Mouse (Mus musculus) midbrain, embryonic 12.5 days (tissue): ENCODE data around the gene Gm49355. TPM values are rescaled to one million over a fixed set of nuclear protein-coding genes. Genes with fewer than 3 reads are reported as not detected.

Experiments used
- ATAC-seq: fragments of 200-750 bp; cut with Nextera tagmentation; 2 replicates; pipeline ENCODE4 v1.8.0; 2017; ENCODE audit warnings: low read depth, moderate TSS enrichment, moderate library complexity; ENCODE audit not compliant: low FRiP score
- H3K27ac ChIP-seq: fragments of 300-500 bp; sonication (generic); replicated peaks from 2 replicates; pipeline ENCODE4 v1.5.1; 2016; ENCODE audit warnings: mild to moderate bottlenecking
- H3K27me3 ChIP-seq: fragments of 300-500 bp; sonication (generic); 2 replicates; pipeline ENCODE4 v1.6.1; 2016; ENCODE audit warnings: mild to moderate bottlenecking
- H3K36me3 ChIP-seq: fragments of 300-500 bp; sonication (generic); 2 replicates; pipeline ENCODE4 v1.6.1; 2016
- H3K4me1 ChIP-seq: fragments of 300-500 bp; sonication (generic); 2 replicates; pipeline ENCODE4 v1.6.1; 2016
- H3K4me2 ChIP-seq: fragments of 300-500 bp; sonication (generic); replicated peaks from 2 replicates; pipeline ENCODE4 v1.6.1; 2016; ENCODE audit warnings: mild to moderate bottlenecking, moderate library complexity
- H3K4me3 ChIP-seq: fragments of 300-500 bp; sonication (generic); 2 replicates; pipeline ENCODE4 v1.5.1; 2016; ENCODE audit warnings: mild to moderate bottlenecking
- H3K9ac ChIP-seq: fragments of 300-500 bp; sonication (generic); replicated peaks from 2 replicates; pipeline ENCODE4 v1.6.1; 2016; ENCODE audit warnings: mild to moderate bottlenecking, moderate library complexity
- H3K9me3 ChIP-seq: fragments of 300-500 bp; sonication (generic); 2 replicates; pipeline ENCODE4 v1.6.1; 2016; ENCODE audit warnings: mild to moderate bottlenecking
- WGBS: fragments of 180-500 bp; shearing (Covaris S2); methylation state at CpG from one replicate; pipeline ENCODE4 v1.1.7; 2016; 5-methylcytosine and 5-hydroxymethylcytosine counted together
- polyA plus RNA-seq: library from polyadenylated mRNA; unstranded; fragments of >200 nt; fragmentation: Nextera tagmentation; extraction: Ambion mirVana; gene quantifications from 2 replicates; pipeline ENCODE4 v1.2.1, GENCODE M21; 2016

The Gm49355 gene
- polyA plus RNA-seq, 1 experiment from 2014 or later = 0.08 TPM

- Histone ChIP-seq H3K36me3 (no peaks in the 10 kb centered on the region), H3K27ac (no peak overlapping the region), H3K9me3 (no peaks in the 10 kb centered on the region), H3K9ac (no peak overlapping the region), H3K4me3 (no peak overlapping the region), H3K4me2 (no peak overlapping the region), H3K4me1 (peaks cover 10% of the 10 kb centered on the region), H3K27me3 (peaks cover 91% of the 10 kb centered on the region)
- WGBS = 60% methylated on average over 7 of the region's 7 CpGs
- no peak for ATAC-seq
These were observed 51.1 kb downstream of the Gm49355 start for GRCm38 (mm10) chr14:12334925-12335324.

DNA sequence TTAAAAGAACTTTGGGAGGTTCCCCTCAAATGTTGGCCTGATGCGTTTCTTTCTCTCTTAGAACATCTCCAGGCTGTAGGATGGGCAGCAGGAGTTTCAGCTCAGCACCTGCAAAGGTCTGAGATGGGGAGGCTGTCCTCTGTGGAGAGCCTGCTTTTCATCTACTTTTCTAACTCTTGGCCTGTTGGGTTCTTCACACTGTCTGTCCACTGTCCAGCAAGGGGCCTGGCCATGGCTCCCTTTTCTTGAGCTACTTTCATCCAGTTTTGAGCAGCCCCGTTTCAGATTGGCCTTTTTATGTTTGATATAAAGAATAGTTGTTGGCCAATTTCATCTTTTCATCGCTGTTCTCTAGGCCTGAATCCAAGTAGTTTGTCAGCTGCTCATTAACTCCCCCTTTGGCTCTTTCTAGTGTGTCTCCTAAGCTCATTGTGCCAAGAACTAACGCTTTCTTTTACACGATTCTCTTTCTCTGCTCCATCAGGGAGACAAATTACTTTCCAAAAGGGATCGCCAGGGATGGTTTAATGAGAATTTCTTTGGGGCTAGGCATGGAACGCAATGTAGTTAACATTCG is 53.7 kb downstream of the Gm49355 start:
- Histone ChIP-seq H3K27ac (no peak overlapping the region), H3K9me3 (no peaks in the 10 kb centered on the region), H3K27me3 (peaks cover 97% of the 10 kb centered on the region), H3K4me1 (peaks cover 21% of the 10 kb centered on the region), H3K4me3 (no peak overlapping the region), H3K36me3 (no peaks in the 10 kb centered on the region), H3K9ac (no peak overlapping the region), H3K4me2 (no peak overlapping the region)
- under 1% methylated on average over 8 of the region's 8 CpGs for WGBS
- ATAC-seq = no peak

- Histone ChIP-seq H3K27me3 (peaks cover 97% of the 10 kb centered on the region), H3K4me1 (peaks cover 21% of the 10 kb centered on the region), H3K9ac (no peak overlapping the region), H3K4me3 (no peak overlapping the region), H3K9me3 (no peaks in the 10 kb centered on the region), H3K27ac (no peak overlapping the region), H3K36me3 (no peaks in the 10 kb centered on the region), H3K4me2 (no peak overlapping the region)
- ATAC-seq = peak; percentile 62
- WGBS = 2% methylated on average over 16 of the region's 16 CpGs
These were observed 54.4 kb downstream of the Gm49355 start for GRCm38 (mm10) chr14:12337998-12338809.

GRCm38 (mm10) chr14:12338811-12339565 is 55.2 kb downstream of the Gm49355 start:
- Histone ChIP-seq H3K27me3 (peaks cover 97% of the 10 kb centered on the region), H3K4me3 (no peak overlapping the region), H3K4me1 (peaks cover 24% of the 10 kb centered on the region), H3K27ac (no peak overlapping the region), H3K9ac (no peak overlapping the region), H3K4me2 (no peak overlapping the region; the same call in 1 of the 2 replicates), H3K36me3 (no peaks in the 10 kb centered on the region), H3K9me3 (no peaks in the 10 kb centered on the region)
- no peak for ATAC-seq
- WGBS = 1% methylated on average over 10 of the region's 10 CpGs

GRCm38 (mm10) chr14:12340238-12341074 is 56.7 kb downstream of the Gm49355 start:
- H3K27me3 ChIP-seq = peaks cover 97% of the 10 kb centered on the region
- H3K27ac ChIP-seq = no peak overlapping the region
- peaks cover 36% of the 10 kb centered on the region for H3K4me1 ChIP-seq
- H3K4me2 ChIP-seq = peak overlapping the region; percentile 23; the same call in 1 of the 2 replicates
- WGBS = 2% methylated on average over 19 of the region's 19 CpGs
- H3K4me3 ChIP-seq = peak overlapping the region; percentile 21; the same call in 1 of the 2 replicates
- ATAC-seq = no peak
- 0 out of 2 replicates have a peak overlapping the region, but pooled peaks have one; percentile 15 for H3K9ac ChIP-seq
- H3K36me3 ChIP-seq = no peaks in the 10 kb centered on the region
- H3K9me3 ChIP-seq = no peaks in the 10 kb centered on the region

DNA sequence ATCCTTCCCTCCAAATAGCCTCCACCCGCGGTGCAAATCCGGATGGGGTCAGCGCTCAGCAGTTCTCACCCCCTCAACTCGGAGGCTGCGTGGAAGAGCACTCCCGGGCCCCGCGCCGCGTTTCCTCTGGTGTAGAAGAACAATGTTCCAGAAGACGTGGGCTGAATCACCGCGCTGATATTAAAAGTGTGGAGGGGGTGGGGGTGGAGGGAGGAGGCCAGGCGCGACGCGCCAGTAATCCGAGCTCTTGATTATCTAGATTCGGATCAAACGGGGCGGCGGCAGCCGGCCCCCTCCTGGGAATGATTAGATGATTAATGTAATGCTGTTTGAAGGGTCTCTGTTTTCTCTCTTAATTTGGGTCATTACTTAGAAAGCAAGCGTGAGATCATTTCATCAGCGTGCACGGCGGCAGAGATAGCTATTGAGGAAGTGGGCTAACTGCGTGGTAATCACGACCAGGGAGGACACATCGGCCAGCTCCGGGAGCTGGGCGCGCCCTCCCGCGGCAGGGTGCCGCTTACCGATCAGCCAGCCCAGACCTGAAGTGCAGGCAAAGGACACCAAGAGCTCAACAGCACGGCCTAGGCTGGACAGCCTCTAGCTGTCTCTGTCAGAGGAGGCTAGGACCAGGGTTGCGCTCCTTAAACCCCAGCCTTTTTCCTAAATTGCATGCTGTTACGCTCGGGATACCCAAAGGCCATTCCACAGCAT is 57.5 kb downstream of the Gm49355 start:
- Histone ChIP-seq H3K27me3 (peaks cover 97% of the 10 kb centered on the region), H3K27ac (no peak overlapping the region), H3K36me3 (no peaks in the 10 kb centered on the region), H3K4me3 (peak overlapping the region; percentile 21), H3K9me3 (no peaks in the 10 kb centered on the region), H3K9ac (0 out of 2 replicates have a peak overlapping the region, but pooled peaks have one; percentile 15), H3K4me1 (peaks cover 43% of the 10 kb centered on the region), H3K4me2 (peak overlapping the region; percentile 23)
- peak; percentile 27 for ATAC-seq
- under 1% methylated on average over 42 of the region's 42 CpGs for WGBS

DNA sequence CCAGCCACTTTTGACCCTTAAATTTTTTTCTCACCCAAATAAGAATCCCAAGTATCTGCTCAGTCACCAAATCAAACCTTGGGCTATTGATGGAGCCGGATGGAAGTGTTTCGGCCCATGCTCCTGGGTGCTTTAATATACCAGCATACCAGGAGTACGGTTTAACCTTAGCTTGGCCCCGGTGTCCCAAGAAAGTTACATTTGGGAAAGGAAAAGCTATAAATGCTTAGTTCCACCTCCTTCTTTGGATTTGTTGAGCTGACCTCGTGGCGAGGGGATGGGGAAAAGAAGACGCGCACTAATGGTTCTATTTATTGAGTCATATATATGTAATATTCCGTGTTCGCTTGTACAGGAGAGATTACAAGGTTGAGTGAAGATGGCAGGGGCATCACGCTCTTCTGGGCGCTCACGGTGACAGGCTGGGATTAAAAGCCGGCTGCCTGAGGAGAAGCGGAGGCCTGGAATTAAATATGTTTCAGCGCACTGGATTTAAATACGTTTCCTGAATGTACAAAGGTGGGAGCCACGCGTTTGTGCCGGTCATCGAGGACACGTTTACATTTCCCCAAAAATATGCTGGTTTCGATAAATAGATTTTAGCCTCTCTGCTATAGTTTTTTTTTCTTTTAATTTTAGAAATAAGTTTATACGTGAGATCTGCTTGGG is 58.1 kb downstream of the Gm49355 start:
- ATAC-seq = no peak
- 3% methylated on average over 24 of the region's 24 CpGs for WGBS
- no peaks in the 10 kb centered on the region for H3K9me3 ChIP-seq
- H3K9ac ChIP-seq = no peak overlapping the region
- peak overlapping the region; percentile 21; the same call in 1 of the 2 replicates for H3K4me3 ChIP-seq
- H3K27ac ChIP-seq = no peak overlapping the region
- H3K36me3 ChIP-seq = no peaks in the 10 kb centered on the region
- H3K4me1 ChIP-seq = peaks cover 49% of the 10 kb centered on the region
- H3K4me2 ChIP-seq = peak overlapping the region; percentile 23; the same call in 1 of the 2 replicates
- peaks cover 97% of the 10 kb centered on the region for H3K27me3 ChIP-seq

- peaks cover 97% of the 10 kb centered on the region for H3K27me3 ChIP-seq
- no peak overlapping the region for H3K27ac ChIP-seq
- no peak for ATAC-seq
- under 1% methylated on average over 23 of the region's 23 CpGs for WGBS
- H3K9ac ChIP-seq = no peak overlapping the region
- no peaks in the 10 kb centered on the region for H3K36me3 ChIP-seq
- H3K9me3 ChIP-seq = no peaks in the 10 kb centered on the region
- H3K4me1 ChIP-seq = peaks cover 56% of the 10 kb centered on the region
- peak overlapping the region; percentile 21; the same call in 1 of the 2 replicates for H3K4me2 ChIP-seq
- peak overlapping the region; percentile 34; the same call in 1 of the 2 replicates for H3K4me3 ChIP-seq
These were observed 58.8 kb downstream of the Gm49355 start for GRCm38 (mm10) chr14:12342458-12343131.

GRCm38 (mm10) chr14:12343451-12343941 is 59.7 kb downstream of the Gm49355 start:
- Histone ChIP-seq H3K9me3 (no peaks in the 10 kb centered on the region), H3K9ac (no peak overlapping the region; the same call in 1 of the 2 replicates), H3K4me1 (peaks cover 51% of the 10 kb centered on the region), H3K27me3 (peaks cover 97% of the 10 kb centered on the region), H3K27ac (no peak overlapping the region), H3K4me3 (peak overlapping the region; percentile 34), H3K36me3 (no peaks in the 10 kb centered on the region), H3K4me2 (peak overlapping the region; percentile 13; the same call in 1 of the 2 replicates)
- WGBS = 1% methylated on average over 20 of the region's 20 CpGs
- no peak for ATAC-seq
